Mouse (Mus musculus) adipocyte (in vitro differentiated cells): ENCODE data around the gene Gng8.

Experiments
- DNase-seq: peaks from one replicate; pipeline ENCODE4 v3.0.0-alpha.2; 2016; ENCODE audit warnings: low spot score

Gene Gng8

GRCm38 (mm10) chr7:16891641-16892351 lies at the start of gene Gng8:
Gene Gng8 (plus strand): TSS chr7:16891786.
- DNase-seq: peak; percentile 83

- peak; percentile 37 for DNase-seq
Measured at GRCm38 (mm10) chr7:16842645-16843063, 48.9 kb upstream of the Gng8 start, which contains the start of gene Prkd2. Gene Prkd2 (plus strand): TSS chr7:16842902.

- DNase-seq: no peak
Measured at GRCm38 (mm10) chr7:16843441-16844171, 48.0 kb upstream of the Gng8 start.

GRCm38 (mm10) chr7:16844696-16845071 lies 46.9 kb upstream of the Gng8 start:
- DNase-seq: no peak

GRCm38 (mm10) chr7:16845072-16845819 lies 46.3 kb upstream of the Gng8 start:
- DNase-seq: no peak

GRCm38 (mm10) chr7:16845820-16846167 lies 45.8 kb upstream of the Gng8 start:
- DNase-seq: no peak

- no peak for DNase-seq
Measured at GRCm38 (mm10) chr7:16846775-16847174, 44.8 kb upstream of the Gng8 start.

- no peak for DNase-seq
Measured at GRCm38 (mm10) chr7:16847507-16847906, 44.1 kb upstream of the Gng8 start.

- no peak for DNase-seq
Measured at GRCm38 (mm10) chr7:16848579-16848978, 43.0 kb upstream of the Gng8 start.

- peak; percentile 68 for DNase-seq
Measured at GRCm38 (mm10) chr7:16851636-16852035, 40.0 kb upstream of the Gng8 start.

- no peak for DNase-seq
Measured at GRCm38 (mm10) chr7:16853302-16853831, 38.2 kb upstream of the Gng8 start.

- no peak for DNase-seq
Measured at GRCm38 (mm10) chr7:16858336-16858735, 33.2 kb upstream of the Gng8 start.

- peak; percentile 45 for DNase-seq
Measured at GRCm38 (mm10) chr7:16859902-16860651, 31.5 kb upstream of the Gng8 start.

GRCm38 (mm10) chr7:16867488-16867887 lies 24.1 kb upstream of the Gng8 start:
- no peak for DNase-seq

GRCm38 (mm10) chr7:16869497-16869896 lies 22.1 kb upstream of the Gng8 start:
- no peak for DNase-seq

GRCm38 (mm10) chr7:16871600-16871999 lies 20.0 kb upstream of the Gng8 start:
- peak; percentile 26 for DNase-seq

- DNase-seq: no peak
Measured at GRCm38 (mm10) chr7:16872478-16872877, 19.1 kb upstream of the Gng8 start.

GRCm38 (mm10) chr7:16873392-16873791 lies 18.2 kb upstream of the Gng8 start:
- DNase-seq: no peak

- peak; percentile 77 for DNase-seq
Measured at GRCm38 (mm10) chr7:16874190-16874589, 17.4 kb upstream of the Gng8 start.

GRCm38 (mm10) chr7:16874756-16875309 lies 16.8 kb upstream of the Gng8 start:
- DNase-seq: peak; percentile 99

GRCm38 (mm10) chr7:16875310-16875325 lies 16.5 kb upstream of the Gng8 start, which contains the start of gene Dact3:
Gene Dact3 (plus strand): TSS chr7:16875317.
- no peak for DNase-seq

GRCm38 (mm10) chr7:16875326-16875725 lies 16.3 kb upstream of the Gng8 start:
- no peak for DNase-seq
